Mouse (Mus musculus): Measurements from ENCODE around the gene Rassf3.

- TF ChIP-seq POLR2A (IDR thresholded peaks at IDR 0.05; ENCODE audit: low read depth, low read length): no peak
- no peak for TF ChIP-seq CTCF (IDR thresholded peaks at IDR 0.05; ENCODE audit: extremely low read depth, insufficient read depth, insufficient read length, insufficient replicate concordance)
Measured at GRCm38 (mm10) chr10:121501160-121501559, 25.0 kb upstream of the Rassf3 start.
